Mouse (Mus musculus): ENCODE data around the gene Cuedc1.

The Cuedc1 gene

DNA sequence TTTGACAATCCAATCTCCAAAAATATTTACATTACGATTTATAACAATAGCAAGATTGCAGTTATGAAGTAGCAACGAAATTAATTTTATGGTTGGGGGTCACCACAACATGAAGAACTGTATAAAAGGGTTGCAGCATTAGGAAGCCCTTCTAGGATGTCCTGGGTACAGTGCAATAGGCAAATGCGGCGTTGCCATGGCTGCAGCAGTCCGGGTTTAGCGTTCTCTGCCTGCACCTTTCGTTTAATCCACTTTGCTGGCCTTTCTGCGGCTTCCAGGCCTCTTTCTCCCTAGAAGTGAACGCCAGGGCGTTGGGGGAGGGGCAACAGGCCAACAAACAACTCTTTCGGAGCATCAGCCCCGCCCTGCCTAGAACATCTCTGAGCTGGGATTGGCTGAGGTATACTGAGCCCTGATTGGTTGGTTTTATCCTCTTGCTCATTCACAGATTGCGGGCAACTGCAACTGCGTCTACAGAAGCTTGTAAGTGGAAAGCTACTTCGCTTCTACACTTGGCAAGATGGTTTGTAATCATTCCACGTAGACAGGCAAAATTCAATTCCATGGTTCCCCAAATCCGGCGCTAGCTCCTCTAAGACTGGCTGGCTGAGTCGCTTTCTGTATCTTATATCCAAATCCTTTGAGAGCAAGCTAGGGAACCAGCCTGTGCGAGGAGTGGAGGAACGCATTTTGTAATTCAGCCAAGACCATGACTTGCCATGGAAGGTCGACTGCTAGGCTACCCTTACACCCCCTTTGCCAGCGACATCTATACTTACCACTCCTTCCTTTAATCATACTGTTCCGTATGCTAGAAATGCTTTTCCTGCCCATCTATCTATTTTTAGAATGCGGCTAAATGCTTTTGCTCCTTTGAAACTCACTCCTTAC is 10.9 kb upstream of the Cuedc1 start:
- peak; percentile 94 for DNase-seq

DNA sequence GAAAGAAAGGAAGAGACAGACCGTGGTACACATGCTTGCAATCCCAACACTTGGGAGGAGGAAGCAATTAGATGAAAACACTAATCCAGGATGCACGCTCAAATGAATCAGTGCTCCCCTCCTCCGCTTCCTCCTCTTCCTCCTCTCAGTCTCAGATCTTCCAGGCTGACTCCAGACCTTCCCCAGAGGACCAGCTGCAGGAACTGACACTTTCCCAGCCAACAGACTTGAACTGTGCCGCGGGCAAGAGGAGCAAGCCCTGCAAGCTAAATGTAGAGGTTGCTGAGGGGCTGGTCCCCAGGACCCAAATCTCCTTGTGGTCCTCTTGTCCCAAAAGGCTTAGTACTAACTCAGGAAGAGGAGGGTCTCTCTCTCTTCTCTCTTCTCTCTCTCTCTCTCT is 8.7 kb upstream of the Cuedc1 start:
- DNase-seq, result no peak

DNA sequence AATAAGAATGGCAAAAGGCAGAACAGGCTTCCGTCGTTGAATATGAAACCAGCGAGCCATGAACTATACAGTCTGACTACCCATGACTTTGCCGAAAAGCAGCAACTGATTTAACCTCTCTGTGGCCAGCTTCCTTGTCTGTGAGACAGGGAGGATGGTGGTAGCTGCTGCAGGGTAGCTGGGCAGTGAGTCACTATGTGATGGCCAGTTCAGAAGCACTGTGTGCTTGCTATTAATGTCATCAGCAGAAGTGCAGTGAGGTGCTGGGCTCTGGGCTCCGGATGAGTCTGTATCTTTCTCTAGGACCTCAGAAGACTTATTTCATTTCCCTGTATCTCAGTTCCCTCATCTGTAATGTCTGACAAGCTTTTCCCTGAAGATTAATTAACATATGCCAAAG is 7.6 kb upstream of the Cuedc1 start:
- no peak for DNase-seq

DNA sequence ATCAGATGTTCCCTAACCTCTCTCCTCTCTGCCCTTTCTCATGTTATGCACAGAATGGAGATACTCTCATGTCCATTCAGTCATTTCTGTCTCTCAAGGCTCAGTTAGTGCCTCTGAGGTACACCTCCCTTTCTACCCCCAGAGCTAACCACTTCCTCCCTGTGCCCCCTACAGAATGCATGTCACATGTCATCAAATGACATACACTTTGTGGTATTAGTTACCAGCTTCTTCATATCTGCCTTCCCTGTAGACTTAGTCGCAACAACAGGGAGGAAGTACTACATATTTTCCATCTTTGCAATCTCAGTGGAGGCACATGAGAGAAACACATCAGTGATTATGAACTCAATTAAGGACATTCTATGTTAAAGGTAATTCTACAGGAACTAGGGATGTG is 5.9 kb upstream of the Cuedc1 start:
- DNase-seq, result no peak

DNA sequence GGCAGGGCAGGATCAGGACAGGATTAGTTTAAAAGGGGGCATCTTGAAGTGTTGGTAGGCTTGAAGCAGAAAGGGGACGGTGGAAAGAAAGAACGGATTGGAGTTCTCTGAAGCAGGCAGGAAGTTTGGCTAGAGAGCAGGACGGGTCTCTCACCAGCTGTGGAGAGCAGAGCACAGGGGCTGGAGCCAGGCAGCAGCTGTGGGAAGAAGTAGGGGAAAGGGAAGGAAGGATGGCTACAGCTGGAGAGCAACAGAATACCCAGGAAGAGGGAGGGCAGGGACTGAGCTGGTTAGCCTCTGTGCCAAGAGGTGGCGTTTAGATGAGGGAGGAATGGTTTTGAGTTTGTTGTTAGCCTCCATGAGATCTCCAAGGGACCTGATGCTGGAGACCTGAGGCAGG is 685 bp upstream of the Cuedc1 start:
- no peak for DNase-seq

DNA sequence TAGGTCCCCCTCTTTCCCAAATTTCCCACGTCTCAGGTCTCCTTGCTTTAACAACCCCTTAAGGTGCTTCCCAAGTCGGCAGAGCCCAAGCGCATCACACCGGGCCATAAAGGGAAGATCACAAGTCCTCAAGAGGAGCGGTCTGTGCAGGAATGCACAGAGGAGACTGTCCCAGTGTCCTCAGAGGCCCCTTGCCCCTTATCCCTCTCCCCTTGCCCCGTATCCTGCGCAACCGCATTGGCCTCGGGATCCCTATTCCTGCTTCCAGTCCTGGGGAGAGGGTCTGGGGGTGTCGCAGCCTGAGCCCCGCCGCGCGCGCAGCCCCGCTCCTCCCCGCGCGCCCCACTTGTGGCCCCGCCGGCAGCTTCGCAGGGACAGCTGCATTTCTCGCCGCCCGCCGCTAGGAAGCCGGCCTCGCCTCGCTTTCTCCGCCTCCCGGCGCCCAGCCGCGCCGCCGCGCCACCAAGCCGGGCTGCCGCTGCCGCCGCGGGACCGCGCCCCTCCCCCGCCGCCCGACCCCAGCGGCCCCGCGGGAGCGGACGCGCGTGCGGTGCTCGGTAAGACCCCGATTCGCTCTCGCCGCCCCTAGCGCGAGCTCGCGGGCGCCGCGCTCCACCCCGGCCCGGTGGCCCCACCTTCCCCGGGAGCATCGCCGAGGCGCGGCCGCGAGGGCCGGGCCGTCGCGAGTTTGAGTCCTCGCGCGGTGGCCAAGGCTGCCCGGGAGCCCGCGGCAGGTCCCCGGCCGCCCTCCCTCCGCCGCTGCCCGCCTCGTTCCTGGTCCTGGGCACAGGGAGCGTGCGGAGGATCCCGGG is 1.1 kb downstream of the Cuedc1 start:
- peak; percentile 74 for DNase-seq

DNA sequence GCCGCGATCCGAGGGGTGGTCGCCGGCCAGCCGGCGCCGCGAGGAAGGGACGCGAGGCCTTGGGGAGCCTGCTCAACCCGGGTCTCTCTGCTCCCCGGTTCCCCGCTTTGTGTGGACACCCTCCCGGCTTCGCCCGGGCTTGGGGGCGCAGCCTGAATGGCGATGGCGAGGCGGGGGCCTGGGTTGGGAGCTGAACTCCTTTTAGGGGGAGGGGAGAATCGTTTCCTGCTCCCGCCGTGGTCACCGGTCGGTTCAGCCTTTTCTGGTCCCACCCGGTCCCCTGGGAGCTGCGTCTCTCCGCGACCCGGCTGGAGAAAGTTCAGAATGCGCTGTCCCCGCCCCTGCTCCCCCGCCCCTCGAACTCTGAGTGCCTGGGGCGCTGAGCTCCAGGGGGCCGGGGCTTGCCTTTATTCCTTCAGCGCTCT is 1.8 kb downstream of the Cuedc1 start:
- DNase-seq, result peak; percentile 35

DNA sequence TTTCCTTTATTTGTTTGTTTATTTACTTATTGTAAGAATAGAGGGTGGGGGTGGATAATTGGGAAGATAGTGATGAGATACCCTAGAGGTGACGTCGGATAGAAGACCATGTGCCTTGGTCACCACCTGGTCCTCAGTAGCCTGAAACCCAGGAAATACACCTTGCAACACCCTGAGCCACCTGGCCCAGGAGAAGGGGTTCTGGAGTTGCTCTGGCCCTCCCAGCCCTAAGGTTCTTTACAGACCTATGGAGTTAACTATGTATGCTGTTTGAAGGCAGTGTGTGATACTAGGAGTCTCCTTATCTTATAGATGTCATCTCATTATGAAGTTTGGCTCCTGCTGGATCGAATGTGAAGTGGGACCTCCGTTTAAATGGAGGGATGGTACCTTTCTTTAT is 2.3 kb downstream of the Cuedc1 start:
- DNase-seq, result no peak

DNA sequence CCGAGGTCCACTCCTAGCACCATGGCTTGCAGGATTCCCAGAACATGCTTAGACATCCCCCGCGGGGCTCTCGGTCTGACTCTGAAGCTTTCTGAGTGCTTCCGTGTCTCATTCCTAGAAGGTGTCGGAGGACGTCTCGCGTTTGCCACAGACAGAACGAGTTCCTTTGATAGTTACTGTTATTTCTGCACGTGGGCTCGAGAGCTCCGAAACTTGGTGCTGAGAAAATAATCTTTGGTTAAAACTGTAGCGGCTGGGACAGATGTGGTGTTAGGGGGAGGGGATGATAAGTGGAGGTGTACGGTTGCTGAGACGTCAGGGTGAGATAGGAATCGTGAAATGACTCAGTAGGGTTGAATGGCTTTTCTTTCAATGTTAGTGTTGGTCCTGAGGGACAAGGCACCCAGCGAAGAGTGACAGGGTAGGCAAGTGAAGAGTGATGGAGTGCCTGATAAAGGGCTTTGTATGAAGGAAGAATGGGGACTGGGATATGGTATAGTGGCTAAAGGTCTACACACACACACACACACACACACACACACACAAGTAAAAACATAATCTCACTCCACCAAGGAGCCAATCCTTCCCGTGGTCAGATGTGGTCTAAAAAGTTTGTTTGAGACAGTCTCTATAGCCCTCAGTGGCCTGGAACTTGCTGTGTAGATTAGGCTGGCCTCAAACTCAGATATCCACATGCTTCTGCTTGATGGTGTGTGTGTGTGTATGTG is 5.5 kb downstream of the Cuedc1 start:
- DNase-seq, result no peak

DNA sequence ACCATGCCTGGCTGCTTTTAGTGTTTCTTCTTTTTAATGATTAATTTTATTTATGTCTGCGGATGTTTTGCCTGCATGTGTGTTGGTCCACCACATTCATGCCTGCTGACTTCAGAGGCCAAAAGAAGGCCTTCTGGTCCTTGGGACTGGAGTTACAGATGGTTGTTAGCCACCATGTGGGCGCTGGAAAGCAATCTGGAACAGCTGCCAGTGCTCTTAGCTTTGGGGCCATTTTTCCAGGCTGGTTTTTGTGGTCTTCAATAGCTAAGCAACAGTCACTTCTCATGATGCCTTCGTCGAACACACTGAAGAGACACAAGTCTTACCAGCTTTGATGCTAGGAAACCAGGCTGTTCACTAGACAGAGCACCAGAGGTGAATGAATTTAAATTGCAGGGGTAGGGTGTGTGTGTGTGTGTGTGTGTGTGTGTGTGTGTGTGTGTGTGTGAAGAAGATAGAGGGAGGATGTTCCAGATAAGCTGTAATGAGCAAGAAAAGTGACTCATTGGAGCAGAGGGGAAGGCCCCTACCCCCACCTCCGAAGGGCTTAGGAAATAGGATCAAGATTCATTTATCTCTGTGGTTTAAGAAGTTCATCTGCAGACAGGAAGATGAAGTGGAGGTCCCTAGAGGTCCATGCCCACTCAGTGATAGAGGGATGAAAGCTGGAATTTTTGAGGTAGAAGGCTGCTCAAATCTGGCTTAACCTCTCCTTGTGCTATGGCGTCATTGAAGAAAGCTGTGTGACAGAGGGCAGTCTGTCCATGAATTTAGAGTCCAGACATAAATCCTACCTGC is 7.8 kb downstream of the Cuedc1 start:
- no peak for DNase-seq

DNA sequence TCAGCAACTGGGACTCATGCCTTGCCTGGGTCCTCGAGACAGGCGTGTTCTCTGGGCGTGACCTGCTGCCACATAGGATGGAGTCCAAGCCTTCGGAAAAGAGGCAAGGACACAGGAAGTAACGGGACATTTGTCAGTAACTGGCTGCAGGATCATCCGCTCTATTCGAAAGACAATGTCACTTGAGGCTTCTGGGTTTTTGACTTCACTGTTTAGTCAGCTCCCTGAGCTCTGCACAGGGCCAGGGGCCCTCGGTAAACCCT is 8.4 kb downstream of the Cuedc1 start:
- DNase-seq, result no peak

DNA sequence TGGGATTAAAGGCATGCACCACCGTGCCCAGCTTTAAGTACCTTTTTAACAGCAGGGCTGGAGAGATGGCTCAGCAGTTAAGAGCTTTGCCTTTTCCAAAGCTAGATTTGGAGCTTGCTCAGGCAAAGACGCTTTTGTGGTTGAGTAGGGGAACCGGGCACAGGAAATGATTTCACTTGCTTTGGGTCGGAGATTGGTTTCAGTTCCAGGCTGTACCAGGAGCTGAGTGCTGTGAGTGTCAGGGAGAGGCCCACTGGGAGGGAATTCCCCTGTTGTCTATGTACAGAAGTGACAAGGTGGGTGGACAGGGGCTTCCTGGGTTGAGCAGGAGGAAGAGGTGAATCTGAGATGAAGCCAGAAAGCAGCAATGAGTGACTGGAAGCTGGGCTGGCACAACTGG is 9.5 kb downstream of the Cuedc1 start:
- DNase-seq, result no peak

DNA sequence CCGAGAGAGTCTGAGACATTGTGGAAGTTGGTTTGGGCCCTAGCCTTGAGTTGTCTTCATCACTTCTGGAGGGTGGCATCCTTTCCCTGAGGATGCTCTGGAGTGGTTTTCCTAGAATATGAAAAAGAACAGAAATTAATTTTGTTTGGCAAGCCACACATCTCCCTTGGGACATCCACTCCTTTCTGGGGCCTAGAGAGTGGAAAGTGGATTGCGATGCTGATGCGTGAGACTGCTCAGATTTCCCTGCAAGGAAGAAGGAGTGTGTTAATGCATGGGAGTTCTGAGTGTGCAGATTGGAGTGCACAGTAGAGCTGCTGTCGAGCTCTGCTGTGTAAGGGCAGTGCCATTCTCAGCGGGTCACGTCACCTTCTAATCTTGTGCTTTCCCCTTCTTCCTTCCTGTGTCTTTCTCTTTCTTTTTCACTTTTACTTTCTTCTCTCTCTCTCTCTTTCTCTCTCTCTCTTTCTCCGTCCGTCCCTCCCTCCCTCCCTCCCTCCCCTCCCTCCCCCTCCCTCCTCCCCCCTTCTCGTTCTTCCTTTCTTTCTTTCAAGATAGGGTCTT is 12.3 kb downstream of the Cuedc1 start:
- no peak for DNase-seq

DNA sequence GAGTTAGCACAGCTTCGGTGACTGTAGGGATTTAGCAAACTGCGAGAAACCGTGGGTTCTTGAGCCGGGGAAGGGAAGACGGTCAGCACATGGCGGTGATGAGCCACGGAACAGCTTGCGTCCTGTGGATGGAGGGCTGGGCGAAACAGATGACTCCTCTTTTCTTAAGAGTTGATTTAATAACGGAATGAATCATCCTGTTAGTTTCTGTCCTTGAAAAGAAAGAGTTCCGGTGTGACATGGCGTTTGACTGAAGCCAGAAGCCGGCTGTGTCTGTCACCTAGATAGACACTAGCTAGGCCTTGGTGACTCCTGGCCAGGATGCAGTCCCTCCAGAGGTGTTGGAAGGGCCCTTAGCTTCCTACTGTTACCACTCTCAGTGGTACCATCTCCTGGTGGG is 14.2 kb downstream of the Cuedc1 start:
- no peak for DNase-seq

DNA sequence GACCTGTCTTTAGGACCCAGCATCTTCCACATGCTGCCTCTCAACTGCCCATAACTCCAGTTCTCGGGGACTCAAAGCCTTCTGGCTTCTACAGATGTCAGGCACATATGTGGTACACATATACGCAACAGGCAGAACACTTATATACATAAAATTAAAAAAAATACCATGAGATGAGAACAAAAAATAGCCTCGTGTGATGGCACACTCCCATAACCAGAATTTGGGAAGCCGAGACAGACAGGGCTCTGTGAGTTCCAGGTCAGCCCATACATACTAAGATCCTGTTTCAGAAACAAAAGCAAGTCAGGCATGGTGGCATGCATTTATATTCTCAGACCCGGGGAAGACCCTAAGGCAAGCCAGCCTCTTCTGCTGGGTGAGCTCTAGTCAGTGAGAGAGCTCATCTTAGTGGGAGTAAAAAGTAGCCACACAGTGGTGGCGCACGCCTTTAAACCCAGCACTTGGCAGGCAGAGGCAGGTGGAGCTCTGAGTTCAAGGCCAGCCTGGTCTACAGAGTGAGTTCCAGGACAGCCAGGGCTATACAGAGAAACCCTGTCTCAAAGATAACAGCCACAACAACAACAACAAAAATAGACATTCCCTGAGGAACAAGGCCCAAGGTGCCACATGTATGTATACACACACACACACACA is 14.9 kb downstream of the Cuedc1 start:
- no peak for DNase-seq

DNA sequence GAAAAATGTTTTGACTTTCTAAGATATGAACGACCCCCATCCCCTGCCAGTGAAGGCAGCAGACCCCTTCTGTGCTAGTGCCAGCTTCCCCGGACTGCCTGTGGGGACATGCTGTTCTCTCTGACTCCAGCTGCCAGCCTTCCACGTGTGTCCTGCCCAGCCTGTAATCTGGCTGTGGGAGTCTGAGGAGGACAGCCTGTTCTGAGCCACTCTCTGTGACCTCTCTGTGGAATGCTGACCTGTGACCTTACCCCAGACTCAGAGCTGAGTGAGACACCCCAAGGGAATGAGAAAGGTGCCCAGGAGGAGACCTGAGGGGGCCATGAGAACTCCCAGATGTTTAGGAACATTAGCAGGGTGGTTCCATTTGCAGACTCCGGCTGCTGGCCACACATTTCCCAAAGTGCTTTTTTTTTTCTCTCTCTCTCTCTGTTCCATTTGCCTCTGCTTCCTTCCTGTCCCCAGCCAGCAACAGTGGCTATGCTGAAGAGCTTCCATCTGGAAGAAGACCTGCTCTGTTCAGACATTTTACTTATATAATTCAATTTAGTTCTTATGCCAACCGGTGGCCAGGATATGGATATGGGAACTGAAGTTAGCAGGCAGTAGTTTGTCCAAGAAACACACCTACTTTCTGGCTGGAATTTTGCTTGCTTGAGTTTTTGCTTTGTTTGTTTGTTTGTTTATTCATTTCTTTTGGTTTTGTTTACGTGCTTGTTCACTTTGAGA is 15.8 kb downstream of the Cuedc1 start:
- no peak for DNase-seq

DNA sequence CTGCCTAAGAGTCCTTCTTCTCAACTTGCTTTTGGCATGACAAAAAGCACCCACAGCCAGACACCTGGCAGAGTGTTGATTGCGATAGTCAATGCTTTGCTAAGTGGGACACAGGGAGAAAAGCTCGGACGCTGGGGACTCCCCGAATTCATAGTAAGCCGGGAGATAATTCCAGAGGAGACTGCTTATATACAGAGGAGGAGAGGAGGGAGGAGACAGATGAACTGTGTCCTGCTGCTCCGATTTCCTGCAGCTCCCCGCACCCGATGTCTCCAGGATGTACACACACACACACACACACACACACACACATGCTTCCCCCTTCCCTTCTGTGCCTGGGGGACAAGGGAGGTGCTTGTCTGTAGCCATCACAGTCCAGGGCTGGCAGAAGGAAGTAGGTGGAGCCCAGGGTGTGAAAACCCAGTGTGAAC is 17.0 kb downstream of the Cuedc1 start:
- no peak for DNase-seq

DNA sequence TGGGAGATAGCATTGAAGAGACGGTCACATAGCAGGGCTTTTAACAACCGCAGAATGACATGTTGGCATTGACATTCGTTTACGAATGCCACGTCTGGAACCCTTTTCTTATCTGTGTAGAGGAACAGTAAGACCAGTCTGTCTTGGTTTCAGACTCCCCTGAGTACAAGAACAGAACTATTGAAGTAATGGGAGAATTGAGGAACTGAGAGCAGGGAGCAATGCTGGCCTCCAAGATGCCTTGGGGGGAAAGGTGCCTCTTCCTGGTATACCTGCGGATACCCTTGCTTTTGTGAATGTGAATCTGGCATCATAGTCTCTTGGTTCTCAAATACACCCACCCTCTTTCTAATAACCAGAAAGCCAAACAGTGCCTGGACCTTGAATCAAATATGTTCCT is 18.7 kb downstream of the Cuedc1 start:
- no peak for DNase-seq

DNA sequence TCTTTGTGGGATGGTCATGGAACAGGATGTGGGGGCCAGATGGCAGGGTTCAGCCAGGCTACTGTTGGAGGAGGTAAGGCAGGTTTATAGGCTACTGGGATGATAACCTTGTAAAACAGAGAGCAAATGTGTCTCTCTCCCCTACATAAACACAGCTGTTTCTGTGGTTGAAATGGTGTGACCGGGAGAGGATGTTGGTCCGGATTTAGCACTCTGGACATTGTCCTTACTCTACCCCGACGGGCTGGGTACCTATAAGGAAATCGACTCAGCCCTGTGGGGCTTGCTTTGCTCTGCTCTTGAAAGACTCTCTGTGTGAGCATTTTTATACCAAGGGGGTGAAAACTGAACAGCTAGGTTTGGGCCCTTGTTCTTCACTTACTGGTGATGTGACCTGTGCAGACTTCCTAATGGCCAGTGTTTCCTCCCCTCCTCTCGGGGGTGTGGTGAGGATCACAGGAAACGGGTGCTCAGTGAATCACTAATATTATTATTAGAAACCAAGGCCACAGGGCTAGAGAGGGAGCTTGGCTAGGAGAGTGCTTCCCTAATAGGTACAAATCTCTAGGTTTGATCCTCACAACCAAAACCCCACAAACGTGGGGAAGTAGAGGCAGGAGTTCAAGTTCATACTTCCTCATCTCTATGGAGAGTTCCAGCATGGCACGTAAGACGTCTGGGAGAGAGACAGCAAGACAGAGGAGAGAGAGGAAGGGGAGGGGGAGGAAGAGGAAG is 19.7 kb downstream of the Cuedc1 start:
- DNase-seq, result no peak

DNA sequence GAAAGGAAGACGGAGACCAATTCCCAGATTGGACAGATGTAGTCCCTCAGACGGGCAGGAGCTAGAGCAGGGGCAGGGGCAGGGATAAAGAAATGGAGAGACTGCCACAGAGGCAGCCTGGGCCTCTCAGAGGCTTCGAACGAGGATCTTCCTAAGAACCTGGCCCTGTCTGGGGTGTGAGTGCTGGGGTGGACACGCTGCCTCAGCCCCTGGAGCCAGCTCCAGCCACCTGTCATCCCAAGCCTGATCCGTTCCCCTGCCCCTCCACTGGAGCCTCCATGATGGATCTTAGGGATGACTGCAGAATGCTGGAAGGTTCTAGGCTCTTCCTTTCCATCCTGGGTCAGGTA is 20.2 kb downstream of the Cuedc1 start:
- no peak for DNase-seq

All from right cerebral cortex, adult 18-20 months (tissue).